Mouse (Mus musculus): ENCODE data around the gene Slco6c1. TPM values are rescaled to one million over a fixed set of nuclear protein-coding genes. Genes with fewer than 3 reads are reported as not detected.

The Slco6c1 gene
- not detected in 2 replicates for total RNA-seq (2017)

GRCm38 (mm10) chr1:97128201-97128600 lies at the start of gene Slco6c1:
Gene Slco6c1 (minus strand): TSS chr1:97128301.
- ATAC-seq (ENCODE audit: extremely low read depth, insufficient number of reproducible peaks, low FRiP score, poor library complexity, severe bottlenecking): no peak

GRCm38 (mm10) chr1:97038982-97039381 lies 89.1 kb downstream of the Slco6c1 start:
- ATAC-seq (ENCODE audit: extremely low read depth, insufficient number of reproducible peaks, low FRiP score, poor library complexity, severe bottlenecking): no peak

GRCm38 (mm10) chr1:97038548-97038947 lies 89.6 kb downstream of the Slco6c1 start:
- ATAC-seq (ENCODE audit: extremely low read depth, insufficient number of reproducible peaks, low FRiP score, poor library complexity, severe bottlenecking): no peak

GRCm38 (mm10) chr1:97037955-97038354 lies 90.1 kb downstream of the Slco6c1 start:
- ATAC-seq (ENCODE audit: extremely low read depth, insufficient number of reproducible peaks, low FRiP score, poor library complexity, severe bottlenecking): no peak

GRCm38 (mm10) chr1:97021388-97021787 lies 106.7 kb downstream of the Slco6c1 start:
- no peak for ATAC-seq (ENCODE audit: extremely low read depth, insufficient number of reproducible peaks, low FRiP score, poor library complexity, severe bottlenecking)

GRCm38 (mm10) chr1:97019404-97019803 lies 108.7 kb downstream of the Slco6c1 start:
- no peak for ATAC-seq (ENCODE audit: extremely low read depth, insufficient number of reproducible peaks, low FRiP score, poor library complexity, severe bottlenecking)

GRCm38 (mm10) chr1:97018978-97019377 lies 109.1 kb downstream of the Slco6c1 start:
- no peak for ATAC-seq (ENCODE audit: extremely low read depth, insufficient number of reproducible peaks, low FRiP score, poor library complexity, severe bottlenecking)

Data from neutrophil, adult 5-6 weeks (primary cell).